Mouse (Mus musculus) MEL (cell line): ENCODE results near the gene Sp2. TPM values are rescaled to one million over a fixed set of nuclear protein-coding genes. Genes with fewer than 3 reads are reported as not detected.

Experiments used
- DNase-seq: peaks from one replicate; pipeline ENCODE4 v3.0.0; 2011; ENCODE audit warnings: low read depth, low spot score
- H3K27ac ChIP-seq: 2 replicates; pipeline ENCODE4 v1.5.1; 2012; ENCODE audit warnings: low read depth, mild to moderate bottlenecking, control low read depth, low read length, moderate library complexity; ENCODE audit not compliant: control insufficient read depth
- H3K27me3 ChIP-seq, 2 experiments: fragments of 150-350 bp in 1 of 2; sonication (generic) in 1 of 2; 2 replicates each; pipeline ENCODE4 v1.6.1; 2012; ENCODE audit warnings: low read length in 2 of 2, mild to moderate bottlenecking in 2 of 2, improper control_type of control experiment in 1 of 2, moderate library complexity in 1 of 2; ENCODE audit not compliant: insufficient read depth in 2 of 2, control insufficient read depth in 1 of 2
- H3K36me3 ChIP-seq, 2 experiments: 2 replicates each; pipeline ENCODE4 v1.6.1; 2012 to 2014; ENCODE audit warnings: low read length in 2 of 2, improper control_type of control experiment in 1 of 2, inconsistent platforms in 1 of 2, mild to moderate bottlenecking in 1 of 2; ENCODE audit not compliant: insufficient read depth in 2 of 2, control insufficient read depth in 1 of 2
- H3K4me1 ChIP-seq, 2 experiments: fragments of 150-350 bp in 1 of 2; sonication (generic) in 1 of 2; 2 replicates each; pipeline ENCODE4 v1.6.1; 2012; ENCODE audit warnings: low read length in 2 of 2, improper control_type of control experiment in 1 of 2, mild to moderate bottlenecking in 1 of 2; ENCODE audit not compliant: insufficient read depth in 2 of 2, control insufficient read depth in 1 of 2
- H3K4me3 ChIP-seq, 2 experiments: fragments of 150-350 bp in 1 of 2; sonication (generic) in 1 of 2; 2 replicates each; pipeline ENCODE4 v1.5.1; 2012; ENCODE audit warnings: low read depth in 2 of 2, low read length in 2 of 2, mild to moderate bottlenecking in 2 of 2, moderate library complexity in 2 of 2, control low read depth in 1 of 2, improper control_type of control experiment in 1 of 2; ENCODE audit not compliant: control insufficient read depth in 1 of 2, insufficient read depth in 1 of 2
- H3K79me2 ChIP-seq: 2 replicates; pipeline ENCODE4 v1.6.1; 2012; ENCODE audit warnings: mild to moderate bottlenecking, low read length, moderate library complexity; ENCODE audit not compliant: control insufficient read depth, poor library complexity, insufficient read depth
- H3K9ac ChIP-seq: 2 replicates; pipeline ENCODE4 v1.6.1; 2012; ENCODE audit warnings: low read depth, mild to moderate bottlenecking, control low read depth, low read length, moderate library complexity; ENCODE audit not compliant: control insufficient read depth, poor library complexity, severe bottlenecking
- H3K9me3 ChIP-seq: fragments of 150-350 bp; sonication (generic); replicated peaks from 2 replicates; pipeline ENCODE4 v1.6.1; 2012; ENCODE audit warnings: mild to moderate bottlenecking, low read length, improper control_type of control experiment, moderate library complexity; ENCODE audit not compliant: insufficient read depth
- CTCF ChIP-seq, 3 experiments: IDR thresholded peaks in 2 of 3; conservative IDR thresholded peaks in 1 of 3; 2 replicates each; pipeline ENCODE4 v1.5.1; 2011 to 2012; ENCODE audit warnings: low read length in 3 of 3, low read depth in 2 of 3, mild to moderate bottlenecking in 2 of 3, improper control_type of control experiment in 1 of 3, inconsistent platforms in 1 of 3, mixed read lengths in 1 of 3, moderate library complexity in 1 of 3; ENCODE audit not compliant: control insufficient read depth in 1 of 3, insufficient read depth in 1 of 3, poor library complexity in 1 of 3, severe bottlenecking in 1 of 3
- ETS1 ChIP-seq: IDR thresholded peaks from 2 replicates; pipeline ENCODE4 v1.6.1; 2012; ENCODE audit warnings: low read depth, mild to moderate bottlenecking, inconsistent platforms, low read length, improper control_type of control experiment, moderate library complexity
- GATA1 ChIP-seq: IDR thresholded peaks from 2 replicates; pipeline ENCODE4 v1.6.1; 2011; ENCODE audit warnings: low read depth, low read length, improper control_type of control experiment
- JUND ChIP-seq: IDR thresholded peaks from 2 replicates; pipeline ENCODE4 v1.6.1; 2011; ENCODE audit warnings: low read depth, mild to moderate bottlenecking, improper control_type of control experiment, low read length
- MAX ChIP-seq: IDR thresholded peaks from 2 replicates; pipeline ENCODE4 v1.6.1; 2011; ENCODE audit warnings: low read length, improper control_type of control experiment
- MAZ ChIP-seq: IDR thresholded peaks from 2 replicates; pipeline ENCODE4 v1.6.1; 2012; ENCODE audit warnings: low read depth, mild to moderate bottlenecking, inconsistent platforms, low read length, improper control_type of control experiment
- MXI1 ChIP-seq: IDR thresholded peaks from 2 replicates; pipeline ENCODE4 v1.6.1; 2011; ENCODE audit warnings: mild to moderate bottlenecking, low read depth, low read length, improper control_type of control experiment
- MYB ChIP-seq: IDR thresholded peaks from 2 replicates; pipeline ENCODE4 v1.6.1; 2011; ENCODE audit warnings: mild to moderate bottlenecking, low read depth, low read length, improper control_type of control experiment
- POLR2A ChIP-seq, 2 experiments: IDR thresholded peaks; 2 replicates each; pipeline ENCODE4 v1.6.1; 2011 to 2012; ENCODE audit warnings: low read length in 2 of 2, mild to moderate bottlenecking in 2 of 2, control low read depth in 1 of 2, improper control_type of control experiment in 1 of 2, low read depth in 1 of 2, moderate library complexity in 1 of 2; ENCODE audit not compliant: control insufficient read depth in 1 of 2, insufficient read depth in 1 of 2, poor library complexity in 1 of 2
- POLR2AphosphoS2 ChIP-seq: IDR thresholded peaks from 2 replicates; pipeline ENCODE4 v1.6.1; 2011; ENCODE audit warnings: low read length, improper control_type of control experiment
- RAD21 ChIP-seq: IDR thresholded peaks from 2 replicates; pipeline ENCODE4 v1.6.1; 2011; ENCODE audit warnings: mild to moderate bottlenecking, low read depth, low read length, improper control_type of control experiment
- SMC3 ChIP-seq: IDR thresholded peaks from 2 replicates; pipeline ENCODE4 v1.6.1; 2011; ENCODE audit warnings: low read depth, low read length, improper control_type of control experiment
- UBTF ChIP-seq: IDR thresholded peaks from 2 replicates; pipeline ENCODE4 v1.6.1; 2012; ENCODE audit warnings: low read depth, mild to moderate bottlenecking, inconsistent platforms, low read length, improper control_type of control experiment, moderate library complexity, borderline replicate concordance; ENCODE audit not compliant: insufficient read depth
- USF2 ChIP-seq, 2 experiments: IDR thresholded peaks; 2 replicates each; pipeline ENCODE4 v1.6.1; 2011 to 2012; ENCODE audit warnings: improper control_type of control experiment in 2 of 2, low read length in 2 of 2, borderline replicate concordance in 1 of 2, inconsistent platforms in 1 of 2, low read depth in 1 of 2, mild to moderate bottlenecking in 1 of 2; ENCODE audit not compliant: insufficient read depth in 1 of 2
- ZC3H11A ChIP-seq: IDR thresholded peaks from 2 replicates; pipeline ENCODE4 v1.6.1; 2012; ENCODE audit warnings: low read depth, mild to moderate bottlenecking, inconsistent platforms, low read length, improper control_type of control experiment
- ZMIZ1 ChIP-seq: IDR thresholded peaks from 2 replicates; pipeline ENCODE4 v1.6.1; 2012; ENCODE audit warnings: low read depth, mild to moderate bottlenecking, inconsistent platforms, low read length, improper control_type of control experiment, moderate library complexity
- ZNF384 ChIP-seq: IDR thresholded peaks from 2 replicates; pipeline ENCODE4 v1.6.1; 2012; ENCODE audit warnings: low read depth, mild to moderate bottlenecking, inconsistent platforms, low read length, improper control_type of control experiment
- polyA plus RNA-seq, 2 experiments: library from polyadenylated mRNA; stranded (reverse) in 1 of 2; unstranded in 1 of 2; fragments of >175 nt in 1 of 2; fragments of >200 nt in 1 of 2; gene quantifications; 2 replicates each; pipeline versions ENCODE4 v1.2.1 to v1.2.4; 2012; ENCODE audit warnings: low replicate concordance in 2 of 2, low read depth in 1 of 2; ENCODE audit not compliant: insufficient read length in 2 of 2, insufficient read depth in 1 of 2, missing spikeins in 1 of 2
- total RNA-seq: library from RNA; depleted of rRNA; stranded (reverse); fragments of 300-350 nt; gene quantifications from 2 replicates; pipeline ENCODE4 v1.2.3, GENCODE M21; 2012

Gene Sp2
- total and polyA plus RNA-seq, 3 experiments, result 1.4 to 20.3 TPM; not detected in 1

GRCm38 (mm10) chr11:97003170-97003569 is 20.4 kb upstream of the Sp2 start:
- DNase-seq, result no peak
- no peak overlapping the region for H3K27ac ChIP-seq
- H3K9me3 ChIP-seq, result no peaks in the 10 kb centered on the region
- H3K79me2 ChIP-seq, result no peaks in the 10 kb centered on the region
- peaks cover 0 to 12% of the 10 kb centered on the region in 2 experiments; a peak in 2 of 4 replicates for H3K36me3 ChIP-seq
- peaks cover 0 to 19% of the 10 kb centered on the region in 2 experiments for H3K27me3 ChIP-seq
- H3K9ac ChIP-seq, result no peak overlapping the region
- TF ChIP-seq ZMIZ1 (no peak), MXI1 (no peak)
- no peak overlapping the region for H3K4me3 ChIP-seq
- H3K4me1 ChIP-seq, result peaks cover 9 to 19% of the 10 kb centered on the region in 2 experiments

GRCm38 (mm10) chr11:96997380-96997956 is 14.7 kb upstream of the Sp2 start:
- DNase-seq, result no peak
- Histone ChIP-seq H3K4me1 (peaks cover 0 to 16% of the 10 kb centered on the region in 2 experiments), H3K79me2 (no peaks in the 10 kb centered on the region), H3K27ac (no peak overlapping the region), H3K9me3 (no peaks in the 10 kb centered on the region)
- TF ChIP-seq SMC3 (no peak), ZNF384 (no peak), GATA1 (no peak), MAX (no peak), UBTF (no peak), USF2 (IDR thresholded peaks at IDR 0.05; ENCODE audit: borderline replicate concordance in 1 of 2, insufficient read depth in 1 of 2, low read depth in 1 of 2, low read length in 2 of 2) (no peak), CTCF (IDR thresholded peaks at IDR 0.05 in 2 of 3, conservative IDR thresholded peaks at IDR 0.05 in 1 of 3; ENCODE audit: control insufficient read depth in 1 of 3, insufficient read depth in 1 of 3, low read depth in 2 of 3, low read length in 3 of 3, poor library complexity in 1 of 3, severe bottlenecking in 1 of 3) (no peak), POLR2A (IDR thresholded peaks at IDR 0.05; ENCODE audit: control insufficient read depth in 1 of 2, insufficient read depth in 1 of 2, low read depth in 1 of 2, low read length in 2 of 2, poor library complexity in 1 of 2) (no peak), MYB (no peak), JUND (no peak), POLR2AphosphoS2 (no peak), MAZ (no peak), ZC3H11A (no peak), ETS1 (no peak), RAD21 (no peak), ZMIZ1 (no peak)
- TF ChIP-seq, all 39 proteins: peak for 0
- H3K4me3 ChIP-seq, result no peak overlapping the region
- H3K27me3 ChIP-seq, result peaks cover 2 to 21% of the 10 kb centered on the region in 2 experiments
- H3K36me3 ChIP-seq, result peaks cover 0 to 10% of the 10 kb centered on the region in 2 experiments; a peak in 2 of 4 replicates
- H3K9ac ChIP-seq, result no peak overlapping the region
